Mouse (Mus musculus) small intestine, adult 2 months (tissue): ENCODE results near the gene Mapk14. TPM values are rescaled to one million over a fixed set of nuclear protein-coding genes. Genes with fewer than 3 reads are reported as not detected.
"Not testable (repeated sequence)": the region's sequence is repeated elsewhere in the genome, so short reads cannot be mapped to it uniquely, and the experiment has no call there.

Source experiments
- H3K27ac ChIP-seq: fragments of 200-500 bp; 2 replicates; pipeline ENCODE4 v1.5.1; 2012; ENCODE audit warnings: low read depth, low read length, control low read depth, inconsistent platforms; ENCODE audit not compliant: insufficient read depth
- H3K27me3 ChIP-seq: fragments of 200-500 bp; 2 replicates; pipeline ENCODE4 v1.6.1; 2012; ENCODE audit warnings: mild to moderate bottlenecking, moderate library complexity, low read length, inconsistent platforms; ENCODE audit not compliant: control insufficient read depth, insufficient read depth
- H3K36me3 ChIP-seq: fragments of 200-500 bp; 2 replicates; pipeline ENCODE4 v1.6.1; 2012; ENCODE audit warnings: mild to moderate bottlenecking, low read length, control low read depth, inconsistent platforms; ENCODE audit not compliant: control insufficient read depth, insufficient read depth
- H3K4me1 ChIP-seq: fragments of 200-500 bp; 2 replicates; pipeline ENCODE4 v1.6.1; 2012; ENCODE audit warnings: low read length, inconsistent platforms, mixed read lengths; ENCODE audit not compliant: control insufficient read depth, insufficient read depth, insufficient read length
- H3K4me3 ChIP-seq: fragments of 200-500 bp; 2 replicates; pipeline ENCODE4 v1.5.1; 2012; ENCODE audit warnings: low read depth, mild to moderate bottlenecking, control low read depth, inconsistent platforms, low read length, moderate library complexity
- CTCF ChIP-seq: fragments of 200-500 bp; IDR thresholded peaks from 2 replicates; pipeline ENCODE4 v1.5.1; 2012; ENCODE audit warnings: low read depth, mild to moderate bottlenecking, control low read depth, inconsistent platforms, low read length, moderate library complexity, mixed read lengths; ENCODE audit not compliant: insufficient replicate concordance, insufficient read length; ENCODE audit errors: extremely low read depth
- POLR2A ChIP-seq: fragments of 200-500 bp; IDR thresholded peaks from 2 replicates; pipeline ENCODE4 v1.6.1; 2012; ENCODE audit warnings: low read depth, mild to moderate bottlenecking, control low read depth, inconsistent platforms, low read length, moderate library complexity
- WGBS: fragments of 180-500 bp; shearing (Covaris S2); methylation state at CpG from one replicate; pipeline ENCODE4 v1.1.7; 2018; 5-methylcytosine and 5-hydroxymethylcytosine counted together
- polyA plus RNA-seq: library from polyadenylated mRNA; depleted of rRNA; stranded (reverse); fragments of >200 nt; gene quantifications from 2 replicates; pipeline ENCODE4 v1.2.3, GENCODE M21; 2012

Mapk14 gene
- polyA plus RNA-seq, 1 experiment, result 47.8 TPM

- Histone ChIP-seq H3K4me3 (no peak overlapping the region), H3K4me1 (peaks cover 2% of the 10 kb centered on the region; the same call in 1 of the 2 replicates), H3K27me3 (no peaks in the 10 kb centered on the region), H3K27ac (no peak overlapping the region), H3K36me3 (peaks cover 6% of the 10 kb centered on the region; the same call in 1 of the 2 replicates)
- WGBS, result 29% methylated on average over 8 of the region's 8 CpGs
- TF ChIP-seq CTCF, result no peak
Measured at GRCm38 (mm10) chr17:28760736-28761312, 69.7 kb downstream of the Mapk14 start.

GRCm38 (mm10) chr17:28761871-28762270 is 70.7 kb downstream of the Mapk14 start:
- Histone ChIP-seq H3K27ac (no peak overlapping the region), H3K4me1 (peaks cover 2% of the 10 kb centered on the region; the same call in 1 of the 2 replicates), H3K27me3 (no peaks in the 10 kb centered on the region), H3K4me3 (no peak overlapping the region), H3K36me3 (peaks cover 6% of the 10 kb centered on the region; the same call in 1 of the 2 replicates)
- peak; percentile 94; the same call in 1 of the 2 replicates for TF ChIP-seq CTCF
- no peak for TF ChIP-seq POLR2A
- WGBS, result 6% methylated on average over 3 of the region's 3 CpGs

- no peak overlapping the region for H3K4me3 ChIP-seq
- WGBS, result 56% methylated on average over 3 of the region's 3 CpGs
- no peaks in the 10 kb centered on the region for H3K27me3 ChIP-seq
- TF ChIP-seq CTCF (no peak), POLR2A (no peak)
- H3K4me1 ChIP-seq, result no peaks in the 10 kb centered on the region; the same call in 1 of the 2 replicates
- H3K27ac ChIP-seq, result no peak overlapping the region
- peaks cover 6% of the 10 kb centered on the region; the same call in 1 of the 2 replicates for H3K36me3 ChIP-seq
Measured at GRCm38 (mm10) chr17:28766203-28766602, 75.1 kb downstream of the Mapk14 start.

- no peak overlapping the region for H3K27ac ChIP-seq
- peaks cover 6% of the 10 kb centered on the region; the same call in 1 of the 2 replicates for H3K36me3 ChIP-seq
- no peaks in the 10 kb centered on the region; the same call in 1 of the 2 replicates for H3K4me1 ChIP-seq
- H3K4me3 ChIP-seq, result no peak overlapping the region
- no peaks in the 10 kb centered on the region for H3K27me3 ChIP-seq
- 87% methylated on average over 11 of the region's 11 CpGs for WGBS
- TF ChIP-seq POLR2A (no peak), CTCF (no peak)
Measured at GRCm38 (mm10) chr17:28766781-28767515, 75.8 kb downstream of the Mapk14 start.

- H3K36me3 ChIP-seq, result peaks cover 12% of the 10 kb centered on the region
- peak within 1 kb of the TSS; percentile 93 for H3K4me3 ChIP-seq
- no peaks in the 10 kb centered on the region for H3K27me3 ChIP-seq
- TF ChIP-seq CTCF, result no peak
- peak; percentile 53; the same call in 1 of the 2 replicates for TF ChIP-seq POLR2A
- H3K27ac ChIP-seq, result peak within 1 kb of the TSS; percentile 84
- WGBS, result under 1% methylated on average over 50 of the region's 58 CpGs
- H3K4me1 ChIP-seq, result peaks cover 10% of the 10 kb centered on the region; the same call in 1 of the 2 replicates
Measured at GRCm38 (mm10) chr17:28769121-28769874, 78.2 kb downstream of the Mapk14 start, which contains the start of gene Mapk13. Mapk13 (plus strand) TSS chr17:28769297.

GRCm38 (mm10) chr17:28769875-28770421 is 78.8 kb downstream of the Mapk14 start:
- TF ChIP-seq POLR2A (0 out of 2 replicates have a peak, but pooled peaks have one; percentile 27), CTCF (no peak)
- Histone ChIP-seq H3K27me3 (no peaks in the 10 kb centered on the region), H3K27ac (peak overlapping the region; percentile 84), H3K4me1 (peaks cover 10% of the 10 kb centered on the region; the same call in 1 of the 2 replicates), H3K4me3 (peak overlapping the region; percentile 93), H3K36me3 (peaks cover 12% of the 10 kb centered on the region)
- WGBS, result 1% methylated on average over 24 of the region's 24 CpGs

- TF ChIP-seq POLR2A (peak; percentile 73; the same call in 1 of the 2 replicates), CTCF (no peak)
Measured at GRCm38 (mm10) chr17:28771289-28771688, 80.2 kb downstream of the Mapk14 start.

GRCm38 (mm10) chr17:28774303-28774702 is 83.2 kb downstream of the Mapk14 start:
- not testable (repeated sequence) for H3K4me1 ChIP-seq, H3K27ac ChIP-seq, H3K27me3 ChIP-seq, H3K4me3 ChIP-seq
- WGBS, result 97% methylated on average over 7 of the region's 9 CpGs
- H3K36me3 ChIP-seq, result peaks cover 47% of the 10 kb centered on the region

More at GRCm38 (mm10) chr17:28771289-28771688, 80.2 kb downstream of the Mapk14 start:
- Histone ChIP-seq H3K4me1 (peaks cover 10% of the 10 kb centered on the region; the same call in 1 of the 2 replicates), H3K4me3 (peak overlapping the region; percentile 93), H3K27me3 (no peaks in the 10 kb centered on the region), H3K36me3 (peaks cover 19% of the 10 kb centered on the region), H3K27ac (peak overlapping the region; percentile 93)
- WGBS, result 34% methylated on average over 5 of the region's 5 CpGs
